Mouse (Mus musculus): ENCODE measurements around the gene Skint9. TPM values are rescaled to one million over a fixed set of nuclear protein-coding genes. Genes with fewer than 3 reads are reported as not detected.
"Not testable (repeated sequence)": the region's sequence is repeated elsewhere in the genome, so short reads cannot be mapped to it uniquely, and the experiment has no call there.

Gene Skint9
- polyA plus RNA-seq (2015; fragmentation: Nextera tagmentation; extraction: Ambion mirVana) = not detected in 2 replicates

- no peak within 1 kb of the TSS for H3K27ac ChIP-seq (replicated peaks)
- peaks cover 18% of the 10 kb centered on the region; the same call in 1 of the 2 replicates for H3K9me3 ChIP-seq (replicated peaks)
- ATAC-seq (ENCODE audit: low FRiP score) = no peak
- H3K4me2 ChIP-seq = no peak within 1 kb of the TSS
- H3K9ac ChIP-seq (replicated peaks) = no peak within 1 kb of the TSS
- H3K36me3 ChIP-seq = no peaks in the 10 kb centered on the region
- no peak within 1 kb of the TSS for H3K4me3 ChIP-seq (replicated peaks)
- no peaks in the 10 kb centered on the region for H3K4me1 ChIP-seq
- H3K27me3 ChIP-seq (replicated peaks) = no peaks in the 10 kb centered on the region
Measured at GRCm38 (mm10) chr4:112433885-112434284, at the start of gene Skint9. TSS of gene Skint9 (minus strand) at chr4:112433985.

GRCm38 (mm10) chr4:112432685-112433084 is 1.1 kb downstream of the Skint9 start:
- H3K4me3 ChIP-seq (replicated peaks) = no peak overlapping the region
- H3K4me1 ChIP-seq = no peaks in the 10 kb centered on the region
- no peak overlapping the region for H3K27ac ChIP-seq (replicated peaks)
- no peak overlapping the region for H3K4me2 ChIP-seq
- no peaks in the 10 kb centered on the region for H3K27me3 ChIP-seq (replicated peaks)
- 73% methylated on average over 1 of the region's 1 CpGs for WGBS
- no peak for ATAC-seq (ENCODE audit: low FRiP score)
- no peak overlapping the region for H3K9ac ChIP-seq (replicated peaks)
- H3K9me3 ChIP-seq (replicated peaks) = peaks cover 16% of the 10 kb centered on the region; the same call in 1 of the 2 replicates
- H3K36me3 ChIP-seq = no peaks in the 10 kb centered on the region

DNA sequence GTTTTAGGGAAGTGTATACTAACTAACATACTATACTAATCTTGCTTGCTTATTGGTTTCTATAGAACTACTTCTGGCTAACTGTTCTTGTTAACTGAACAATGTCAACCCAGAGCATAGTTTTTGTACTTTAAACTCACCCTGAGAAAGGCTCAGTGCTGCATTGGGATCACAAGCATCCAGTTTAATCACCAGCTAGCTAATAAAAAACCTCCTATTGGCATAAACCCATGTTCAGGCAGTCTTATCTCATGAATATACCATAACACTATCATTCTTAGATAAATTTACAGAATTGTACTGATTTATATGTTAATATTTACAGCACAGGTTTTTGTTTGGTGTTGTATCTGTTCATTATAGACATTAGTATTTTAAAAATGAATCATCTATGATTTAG is 1.6 kb downstream of the Skint9 start:
- Histone ChIP-seq H3K27ac (replicated peaks) (no peak overlapping the region), H3K27me3 (replicated peaks) (no peaks in the 10 kb centered on the region), H3K4me1 (no peaks in the 10 kb centered on the region), H3K9me3 (replicated peaks) (peaks cover 12% of the 10 kb centered on the region; the same call in 1 of the 2 replicates), H3K4me3 (replicated peaks) (no peak overlapping the region), H3K4me2 (no peak overlapping the region), H3K36me3 (no peaks in the 10 kb centered on the region), H3K9ac (replicated peaks) (no peak overlapping the region)
- ATAC-seq (ENCODE audit: low FRiP score) = no peak

GRCm38 (mm10) chr4:112349111-112349510 is 84.7 kb downstream of the Skint9 start:
- not testable (repeated sequence) for H3K9me3 ChIP-seq (replicated peaks); H3K4me3 ChIP-seq (replicated peaks); H3K4me1 ChIP-seq; H3K27ac ChIP-seq (replicated peaks); H3K27me3 ChIP-seq (replicated peaks); H3K9ac ChIP-seq (replicated peaks); H3K36me3 ChIP-seq; H3K4me2 ChIP-seq; ATAC-seq (ENCODE audit: low FRiP score)
- 93% methylated on average over 17 of the region's 17 CpGs for WGBS

Other genes with a start within 250 kb of the Skint9 start
- gene Skint3, start 201.7 kb downstream of the Skint9 start, polyA plus RNA-seq (2015; fragmentation: Nextera tagmentation; extraction: Ambion mirVana) = 0.18 TPM in 1 of 2 replicates, not detected in the other
- gene Skint2, start 123.2 kb upstream of the Skint9 start, polyA plus RNA-seq (2015; fragmentation: Nextera tagmentation; extraction: Ambion mirVana) = 1.4 TPM in 1 of 2 replicates, not detected in the other